Comparison of ENCODE assay signal across 8 mouse cellular contexts in genomic region chr7:126399548-126399947, GRCm38 (mm10). TPM values are rescaled to one million over a fixed set of nuclear protein-coding genes. Genes with fewer than 3 reads are reported as not detected.
DNase-seq lines count a peak whose midpoint lies in the region; ATAC-seq and TF ChIP-seq lines count a peak whose summit lies in the region.

No protein-coding gene starts in this region.

- DNase-seq in adrenal gland, postnatal 25 days: peak; percentile 89
- peak; percentile 84 for DNase-seq in embryonic facial prominence, embryonic 14.5 days (ENCODE audit: low spot score)
- peak; percentile 33 for DNase-seq in hindlimb bud, embryonic 11.5 days (ENCODE audit: extremely low spot score, low read depth, low spot score)
- peak; percentile 90 for DNase-seq in limb, embryonic 11.5 days (ENCODE audit: low spot score)
- DNase-seq in ovary, postnatal 36 days (ENCODE audit: low spot score): peak; percentile 79
- peak; percentile 92 for DNase-seq in thymus, postnatal 14 days

- peak; percentile 92 for TF ChIP-seq CTCF in intestine, postnatal 0 days (IDR thresholded peaks at IDR 0.05; ENCODE audit: low read depth)

- H3K27me3 ChIP-seq in intestine, postnatal 0 days (replicated peaks; ENCODE audit: control insufficient read depth, insufficient read depth, low read length): no peaks in the 10 kb centered on the region
- H3K27me3 ChIP-seq in intestine, embryonic 16.5 days (replicated peaks; ENCODE audit: control insufficient read depth, insufficient read depth, low read length): no peaks in the 10 kb centered on the region
- H3K27me3 ChIP-seq in embryonic facial prominence, embryonic 14.5 days (replicated peaks; ENCODE audit: control insufficient read depth, insufficient read depth, low read length): no peaks in the 10 kb centered on the region
- H3K27me3 ChIP-seq in limb, embryonic 11.5 days (ENCODE audit: control insufficient read depth, insufficient read depth, low read length): no peaks in the 10 kb centered on the region

- no peaks in the 10 kb centered on the region for H3K9me3 ChIP-seq in intestine, postnatal 0 days (ENCODE audit: control insufficient read depth)
- H3K9me3 ChIP-seq in intestine, embryonic 16.5 days (ENCODE audit: control insufficient read depth, low read length): no peaks in the 10 kb centered on the region
- H3K9me3 ChIP-seq in embryonic facial prominence, embryonic 14.5 days (ENCODE audit: control insufficient read depth, low read length): no peaks in the 10 kb centered on the region
- H3K9me3 ChIP-seq in limb, embryonic 11.5 days (ENCODE audit: control insufficient read depth, low read length): no peaks in the 10 kb centered on the region

- no peaks in the 10 kb centered on the region for H3K36me3 ChIP-seq in intestine, postnatal 0 days (ENCODE audit: control insufficient read depth, insufficient read depth)
- H3K36me3 ChIP-seq in intestine, embryonic 16.5 days (ENCODE audit: control insufficient read depth, insufficient read depth, low read length): no peaks in the 10 kb centered on the region
- no peaks in the 10 kb centered on the region for H3K36me3 ChIP-seq in embryonic facial prominence, embryonic 14.5 days (ENCODE audit: control insufficient read depth, insufficient read depth, low read length)
- H3K36me3 ChIP-seq in limb, embryonic 11.5 days (ENCODE audit: control insufficient read depth, insufficient read depth, low read length): no peaks in the 10 kb centered on the region

- H3K4me2 ChIP-seq in intestine, postnatal 0 days (replicated peaks; ENCODE audit: low read depth): no peak overlapping the region
- no peak overlapping the region for H3K4me2 ChIP-seq in intestine, embryonic 16.5 days (ENCODE audit: low read depth, low read length)
- H3K4me2 ChIP-seq in embryonic facial prominence, embryonic 14.5 days (ENCODE audit: low read depth, low read length): no peak overlapping the region
- H3K4me2 ChIP-seq in limb, embryonic 11.5 days (ENCODE audit: low read depth, severe bottlenecking): no peak overlapping the region

- ATAC-seq in intestine, postnatal 0 days: no peak
- ATAC-seq in intestine, embryonic 16.5 days: no peak
- ATAC-seq in embryonic facial prominence, embryonic 14.5 days (ENCODE audit: low read depth): no peak
- ATAC-seq in limb, embryonic 11.5 days (ENCODE audit: insufficient number of reproducible peaks, low FRiP score, low TSS enrichment, low read depth): no peak

- H3K4me1 ChIP-seq in intestine, postnatal 0 days (replicated peaks; ENCODE audit: control insufficient read depth, insufficient read depth, low read length): no peaks in the 10 kb centered on the region
- 0 out of 2 replicates have a peak, but pooled peaks cover 6% of the 10 kb centered on the region for H3K4me1 ChIP-seq in intestine, embryonic 16.5 days (ENCODE audit: control insufficient read depth, insufficient read depth, low read length)
- no peaks in the 10 kb centered on the region; the same call in 1 of the 2 replicates for H3K4me1 ChIP-seq in embryonic facial prominence, embryonic 14.5 days (ENCODE audit: control insufficient read depth, insufficient read depth, low read length)
- 0 out of 2 replicates have a peak, but pooled peaks cover 4% of the 10 kb centered on the region for H3K4me1 ChIP-seq in limb, embryonic 11.5 days (ENCODE audit: control insufficient read depth, insufficient read depth, low read length)

- no peak overlapping the region for H3K4me3 ChIP-seq in intestine, postnatal 0 days (ENCODE audit: low read depth, low read length)
- no peak overlapping the region for H3K4me3 ChIP-seq in intestine, embryonic 16.5 days (ENCODE audit: low read length)
- H3K4me3 ChIP-seq in embryonic facial prominence, embryonic 14.5 days (ENCODE audit: low read depth, low read length): no peak overlapping the region
- H3K4me3 ChIP-seq in limb, embryonic 11.5 days (ENCODE audit: low read depth, low read length): no peak overlapping the region

- no peak overlapping the region for H3K27ac ChIP-seq in intestine, postnatal 0 days (ENCODE audit: low read depth, low read length)
- no peak overlapping the region for H3K27ac ChIP-seq in intestine, embryonic 16.5 days (ENCODE audit: low read length)
- H3K27ac ChIP-seq in embryonic facial prominence, embryonic 14.5 days (replicated peaks; ENCODE audit: low read depth, low read length): no peak overlapping the region
- no peak overlapping the region for H3K27ac ChIP-seq in limb, embryonic 11.5 days (replicated peaks; ENCODE audit: low read depth, low read length)

- 10% methylated on average over 5 of the region's 5 CpGs for WGBS in intestine, postnatal 0 days
- WGBS in intestine, embryonic 16.5 days: 7% methylated on average over 5 of the region's 5 CpGs
- 11% methylated on average over 5 of the region's 5 CpGs for WGBS in embryonic facial prominence, embryonic 14.5 days
- WGBS in limb, embryonic 11.5 days: 10% methylated on average over 5 of the region's 5 CpGs

- H3K9ac ChIP-seq in intestine, postnatal 0 days (ENCODE audit: low read depth, low read length): no peak overlapping the region
- H3K9ac ChIP-seq in intestine, embryonic 16.5 days (ENCODE audit: low read depth, low read length): no peak overlapping the region
- H3K9ac ChIP-seq in embryonic facial prominence, embryonic 14.5 days (ENCODE audit: low read depth, low read length): no peak overlapping the region
- no peak overlapping the region for H3K9ac ChIP-seq in limb, embryonic 11.5 days (ENCODE audit: low read length)

RNA-seq across cellular contexts. Expression of gene Nfatc2ip, which starts 3.0 kb away (rescaled TPM):
- 1.9 and 2.1 TPM in 2 replicates for polyA plus RNA-seq in intestine, postnatal 0 days (2015; fragmentation: Nextera tagmentation; extraction: Ambion mirVana)
- 0.99 and 1.4 TPM in 2 replicates for polyA plus RNA-seq in intestine, embryonic 16.5 days (2015; fragmentation: Nextera tagmentation; extraction: Ambion mirVana)
- total RNA-seq in adrenal gland, postnatal 25 days (2021): 8.6 and 8.7 TPM in 2 replicates
- polyA plus RNA-seq in embryonic facial prominence, embryonic 14.5 days (2014; fragmentation: Nextera tagmentation; extraction: Ambion mirVana): 2.5 and 2.6 TPM in 2 replicates
- 2.8 and 3.6 TPM in 2 replicates for polyA plus RNA-seq in limb, embryonic 11.5 days (2014; fragmentation: Nextera tagmentation; extraction: Ambion mirVana)

RNA-seq across cellular contexts. Expression of gene Cd19, which starts 15.1 kb away (rescaled TPM):
- polyA plus RNA-seq in intestine, postnatal 0 days (2015; fragmentation: Nextera tagmentation; extraction: Ambion mirVana): 0.07 and 0.09 TPM in 2 replicates
- polyA plus RNA-seq in intestine, embryonic 16.5 days (2015; fragmentation: Nextera tagmentation; extraction: Ambion mirVana): 0.28 and 0.37 TPM in 2 replicates
- 0.67 and 1.9 TPM in 2 replicates for total RNA-seq in adrenal gland, postnatal 25 days (2021)
- 0.19 and 0.28 TPM in 2 replicates for polyA plus RNA-seq in embryonic facial prominence, embryonic 14.5 days (2014; fragmentation: Nextera tagmentation; extraction: Ambion mirVana)
- 0.41 TPM in 1 of 2 replicates, not detected in the other for polyA plus RNA-seq in limb, embryonic 11.5 days (2014; fragmentation: Nextera tagmentation; extraction: Ambion mirVana)

RNA-seq across cellular contexts. Expression of gene Spns1, which starts 22.3 kb away (rescaled TPM):
- polyA plus RNA-seq in intestine, postnatal 0 days (2015; fragmentation: Nextera tagmentation; extraction: Ambion mirVana): 47.7 and 51.3 TPM in 2 replicates
- polyA plus RNA-seq in intestine, embryonic 16.5 days (2015; fragmentation: Nextera tagmentation; extraction: Ambion mirVana): 70.0 and 76.2 TPM in 2 replicates
- 43.1 and 54.8 TPM in 2 replicates for total RNA-seq in adrenal gland, postnatal 25 days (2021)
- 40.4 and 43.8 TPM in 2 replicates for polyA plus RNA-seq in embryonic facial prominence, embryonic 14.5 days (2014; fragmentation: Nextera tagmentation; extraction: Ambion mirVana)
- 41.7 and 46.5 TPM in 2 replicates for polyA plus RNA-seq in limb, embryonic 11.5 days (2014; fragmentation: Nextera tagmentation; extraction: Ambion mirVana)

RNA-seq across cellular contexts. Expression of gene Rabep2, which starts 29.0 kb away (rescaled TPM):
- 15.1 and 17.0 TPM in 2 replicates for polyA plus RNA-seq in intestine, postnatal 0 days (2015; fragmentation: Nextera tagmentation; extraction: Ambion mirVana)
- 22.6 and 25.0 TPM in 2 replicates for polyA plus RNA-seq in intestine, embryonic 16.5 days (2015; fragmentation: Nextera tagmentation; extraction: Ambion mirVana)
- 58.2 and 82.6 TPM in 2 replicates for total RNA-seq in adrenal gland, postnatal 25 days (2021)
- 26.4 and 28.9 TPM in 2 replicates for polyA plus RNA-seq in embryonic facial prominence, embryonic 14.5 days (2014; fragmentation: Nextera tagmentation; extraction: Ambion mirVana)
- 25.8 and 28.1 TPM in 2 replicates for polyA plus RNA-seq in limb, embryonic 11.5 days (2014; fragmentation: Nextera tagmentation; extraction: Ambion mirVana)

RNA-seq across cellular contexts. Expression of gene Lat, which starts 30.2 kb away (rescaled TPM):
- polyA plus RNA-seq in intestine, postnatal 0 days (2015; fragmentation: Nextera tagmentation; extraction: Ambion mirVana): 0.65 and 1.1 TPM in 2 replicates
- polyA plus RNA-seq in intestine, embryonic 16.5 days (2015; fragmentation: Nextera tagmentation; extraction: Ambion mirVana): 0.78 and 1.3 TPM in 2 replicates
- total RNA-seq in adrenal gland, postnatal 25 days (2021): 0.43 and 1.0 TPM in 2 replicates
- 2.3 TPM in 2 replicates for polyA plus RNA-seq in embryonic facial prominence, embryonic 14.5 days (2014; fragmentation: Nextera tagmentation; extraction: Ambion mirVana)
- 2.2 and 3.2 TPM in 2 replicates for polyA plus RNA-seq in limb, embryonic 11.5 days (2014; fragmentation: Nextera tagmentation; extraction: Ambion mirVana)

Comparison
In these comparisons a context has a peak if more than half of its experiments do, and no peak if none do; other contexts are left out.
1. DNase-seq: peak in every context shown above with its lines; median percentile 92 in thymus, postnatal 14 days; 90 in limb, embryonic 11.5 days; 89 in adrenal gland, postnatal 25 days; 84 in embryonic facial prominence, embryonic 14.5 days; 79 in ovary, postnatal 36 days; 33 in hindlimb bud, embryonic 11.5 days.